Mouse (Mus musculus) cerebellum, adult 9-11 months (tissue): ENCODE measurements around the gene Sdsl.

Source experiments
- DNase-seq: peaks from one replicate; pipeline ENCODE4 v3.0.0; 2022

The Sdsl gene

GRCm38 (mm10) chr5:120426572-120426971 lies 46.0 kb downstream of the Sdsl start:
- DNase-seq, result no peak

GRCm38 (mm10) chr5:120425711-120426110 lies 46.9 kb downstream of the Sdsl start:
- DNase-seq, result no peak

- no peak for DNase-seq
Measured at GRCm38 (mm10) chr5:120424657-120425056, 48.0 kb downstream of the Sdsl start.

GRCm38 (mm10) chr5:120424039-120424438 lies 48.6 kb downstream of the Sdsl start:
- no peak for DNase-seq

- DNase-seq, result no peak
Measured at GRCm38 (mm10) chr5:120420106-120420505, 52.5 kb downstream of the Sdsl start.

GRCm38 (mm10) chr5:120413436-120413835 lies 59.2 kb downstream of the Sdsl start:
- DNase-seq, result no peak

- no peak for DNase-seq
Measured at GRCm38 (mm10) chr5:120409385-120410378, 62.9 kb downstream of the Sdsl start.

- no peak for DNase-seq
Measured at GRCm38 (mm10) chr5:120408933-120409332, 63.7 kb downstream of the Sdsl start.
